Mouse (Mus musculus) testis, adult 10 weeks (tissue): ENCODE data around the gene Utp20. TPM values are rescaled to one million over a fixed set of nuclear protein-coding genes. Genes with fewer than 3 reads are reported as not detected.

Source experiments
- polyA plus RNA-seq: library from polyadenylated mRNA; stranded (reverse); fragments of 350-450 nt; fragmentation: Illumina TruSeq; extraction: RNeasy Lipid Tissue Mini Kit (QIAGEN cat#74804); gene quantifications from one replicate; pipeline ENCODE4 v1.2.3, GENCODE M21; 2014; ENCODE audit warnings: low read depth, low replicate concordance

Gene Utp20
- polyA plus RNA-seq = 24.5 TPM

GRCm38 (mm10) chr10:88826188-88826946, at the start of gene Utp20:
TSS of gene Utp20 (minus strand) at chr10:88826804.

GRCm38 (mm10) chr10:88730571-88731495, 95.8 kb downstream of the Utp20 start, which contains the start of gene Arl1:
TSS of gene Arl1 (plus strand) at chr10:88730858.

Other genes with a start within 250 kb of the Utp20 start
- 3.2 TPM for gene Mybpc1, start 221.7 kb downstream of the Utp20 start, polyA plus RNA-seq
- 0.20 TPM for gene Spic, start 141.8 kb downstream of the Utp20 start, polyA plus RNA-seq
- 263 TPM for gene Arl1, start 95.9 kb downstream of the Utp20 start, polyA plus RNA-seq
- 0.04 TPM for gene Slc5a8, start 59.2 kb upstream of the Utp20 start, polyA plus RNA-seq